Mouse (Mus musculus) lung, postnatal 25 days (tissue): ENCODE data around the gene Zbed6.
"Not testable (repeated sequence)": the region's sequence is repeated elsewhere in the genome, so short reads cannot be mapped to it uniquely, and the experiment has no call there.

ENCODE experiments used
- DNase-seq: peaks from one replicate; pipeline ENCODE4 v3.0.0; 2022; ENCODE audit warnings: low spot score

Zbed6 gene

DNA sequence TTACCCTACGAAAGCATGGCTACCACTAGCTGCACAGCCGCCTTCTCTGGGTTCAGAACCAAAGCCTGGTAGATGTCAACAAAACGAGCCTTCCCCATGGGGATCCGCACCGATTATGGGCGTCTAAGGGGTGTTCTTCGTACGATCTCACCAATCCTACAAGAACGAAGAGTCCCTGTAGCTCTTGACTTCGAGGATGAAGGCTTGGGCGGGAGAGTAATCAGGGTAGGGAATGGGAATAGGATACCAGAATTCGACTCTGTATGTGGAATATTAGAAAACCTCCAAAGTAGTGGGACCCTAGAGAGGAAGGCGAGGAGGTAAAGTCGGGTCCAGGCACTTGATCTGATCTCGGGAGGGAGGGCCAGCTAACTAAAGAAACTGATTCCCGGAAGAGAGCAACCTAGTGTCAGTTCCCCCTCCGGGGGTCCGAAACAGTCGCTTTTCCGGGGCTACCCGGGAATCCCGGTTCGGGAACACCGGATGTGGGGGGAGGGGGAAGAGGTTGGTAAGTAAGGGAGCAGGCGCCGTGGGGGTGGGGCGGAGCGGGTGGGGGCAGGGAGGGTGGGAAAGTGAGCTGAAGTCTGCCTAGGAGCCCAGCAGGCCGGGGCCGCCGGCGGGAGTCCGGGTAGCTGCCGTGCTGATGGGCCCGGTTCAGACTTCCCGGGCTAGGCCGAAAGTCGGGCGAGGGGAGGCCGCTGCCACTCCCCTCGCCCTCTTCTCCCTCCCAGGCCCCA lies at the start of gene Zbed6:
Gene Zbed6, minus strand, starts transcription at position 420 of the 737 bp plus-strand sequence.
- DNase-seq: peak; percentile 70

DNA sequence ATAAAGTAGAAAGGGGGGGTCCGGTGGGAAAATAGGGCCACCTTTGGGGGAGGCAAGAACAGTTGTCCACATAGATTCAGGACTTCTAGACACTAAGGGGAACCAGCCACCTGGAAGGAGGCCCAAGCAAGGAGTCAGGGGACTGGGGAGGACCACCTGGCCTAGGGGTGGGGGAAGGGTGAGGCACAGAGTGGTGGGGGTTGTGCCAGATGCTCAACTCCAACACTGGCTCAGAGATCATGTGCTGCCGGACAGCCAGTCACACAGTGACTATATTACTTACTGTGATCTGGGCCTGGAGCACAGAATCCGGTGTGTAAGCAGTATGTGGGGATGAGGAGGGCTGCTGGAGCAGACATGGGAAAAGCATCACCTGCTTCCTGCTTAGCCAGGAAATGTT lies 48.6 kb upstream of the Zbed6 start:
- DNase-seq: no peak

DNA sequence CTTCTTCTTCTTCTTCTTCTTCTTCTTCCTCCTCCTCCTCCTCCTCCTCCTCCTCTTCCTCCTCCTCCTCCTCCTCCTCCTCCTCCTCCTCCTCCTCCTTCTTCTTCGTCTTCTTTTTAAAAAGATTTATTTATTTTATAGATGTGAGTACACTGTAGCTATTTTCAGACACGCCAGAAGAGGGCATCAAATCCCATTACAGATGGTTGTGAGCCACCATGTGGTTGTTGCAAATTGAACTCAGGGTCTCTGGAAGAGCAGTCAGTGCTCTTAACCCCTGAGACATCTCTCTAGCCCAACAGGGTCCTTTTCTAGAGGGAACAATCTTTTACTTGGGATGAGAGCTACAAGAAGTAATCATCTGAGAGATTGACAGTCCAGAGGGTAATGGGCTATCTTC lies 41.1 kb upstream of the Zbed6 start:
- DNase-seq: peak; percentile 48

DNA sequence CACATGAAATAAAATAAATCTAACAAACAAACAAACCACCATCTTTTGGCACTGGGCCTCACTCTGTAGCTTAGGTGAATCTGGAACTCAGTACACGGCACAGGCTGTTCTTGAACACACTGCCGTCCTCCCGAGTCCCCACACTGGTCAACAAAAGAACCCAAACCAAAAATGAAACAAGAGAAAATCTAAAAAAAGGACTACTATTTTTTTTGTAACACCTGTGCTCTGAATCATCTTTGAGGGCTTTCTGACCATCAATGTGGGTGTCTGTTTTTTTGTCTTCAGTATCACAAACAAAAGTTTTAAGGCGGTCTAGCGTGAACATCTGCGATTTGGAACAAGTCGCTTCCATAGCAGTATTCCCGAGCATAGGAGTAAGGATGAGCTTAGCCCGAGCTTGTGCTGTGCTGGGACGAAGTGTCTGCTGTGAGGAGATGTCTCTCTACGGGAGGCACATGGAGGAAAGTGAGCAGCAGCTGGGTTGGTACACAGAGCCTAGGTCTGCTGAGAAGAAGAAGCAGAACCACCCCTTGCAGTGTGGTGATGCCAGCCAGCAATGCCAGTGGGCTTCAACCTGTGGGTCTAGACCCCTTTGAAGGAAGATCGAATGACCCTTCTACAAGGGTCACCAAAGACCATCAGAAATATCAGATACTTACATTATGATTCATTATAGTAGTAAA lies 37.4 kb upstream of the Zbed6 start:
- no peak for DNase-seq

- DNase-seq: peak; percentile 87
Measured at GRCm38 (mm10) chr1:133695901-133696300, 35.2 kb upstream of the Zbed6 start.

GRCm38 (mm10) chr1:133694876-133695275 lies 34.2 kb upstream of the Zbed6 start:
- peak; percentile 53 for DNase-seq

GRCm38 (mm10) chr1:133694301-133694700 lies 33.6 kb upstream of the Zbed6 start:
- DNase-seq: no peak

DNA sequence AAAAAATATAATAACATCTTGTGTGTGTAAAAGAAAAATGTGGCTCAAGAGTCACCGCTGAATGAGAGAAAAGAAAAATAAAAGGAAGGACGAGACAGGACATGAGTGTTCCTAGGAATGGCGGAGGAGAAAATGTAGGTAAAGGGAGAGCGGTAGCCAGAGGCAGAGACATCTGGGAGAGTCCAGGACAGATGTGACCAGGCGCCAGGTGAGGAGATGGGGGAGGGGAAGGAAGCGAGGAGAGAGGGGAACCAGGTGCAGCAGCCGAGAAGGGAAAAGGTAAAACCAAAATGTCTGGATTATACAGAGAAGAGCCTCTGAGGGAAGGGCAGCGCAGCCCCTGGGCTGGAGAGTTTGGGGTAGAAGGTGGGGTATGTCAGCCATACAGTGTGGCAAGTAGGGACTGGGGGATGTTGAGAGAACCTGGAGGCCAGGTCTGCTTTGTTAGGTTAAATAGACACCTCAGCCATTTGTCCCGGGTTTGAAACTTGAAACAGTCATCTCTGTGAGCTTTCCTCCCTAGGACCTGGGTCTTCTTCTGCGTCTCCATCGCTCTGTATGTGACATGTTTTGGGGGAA lies 32.9 kb upstream of the Zbed6 start:
- DNase-seq: no peak

GRCm38 (mm10) chr1:133692195-133692594 lies 31.5 kb upstream of the Zbed6 start:
- no peak for DNase-seq

DNA sequence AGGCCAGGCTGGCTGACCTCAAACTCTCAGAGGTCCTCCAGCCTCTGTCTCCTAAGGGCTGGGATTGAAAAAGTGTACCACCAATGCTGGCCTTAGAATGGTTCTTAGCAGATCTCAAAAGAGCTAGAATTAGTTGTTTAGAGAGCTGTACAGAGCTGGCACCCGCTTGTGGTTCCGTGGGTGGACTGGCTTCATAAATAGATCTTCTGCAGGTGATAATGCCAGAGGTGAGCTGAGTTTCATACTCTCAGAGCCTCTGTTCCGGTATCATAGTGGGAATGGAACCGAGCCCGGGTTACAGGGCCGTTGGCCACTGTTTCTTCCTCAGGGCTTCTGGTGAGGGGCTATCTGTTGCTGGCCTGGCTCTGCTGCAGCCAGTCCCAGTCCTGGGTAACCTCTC lies 30.4 kb upstream of the Zbed6 start:
- DNase-seq: no peak

DNA sequence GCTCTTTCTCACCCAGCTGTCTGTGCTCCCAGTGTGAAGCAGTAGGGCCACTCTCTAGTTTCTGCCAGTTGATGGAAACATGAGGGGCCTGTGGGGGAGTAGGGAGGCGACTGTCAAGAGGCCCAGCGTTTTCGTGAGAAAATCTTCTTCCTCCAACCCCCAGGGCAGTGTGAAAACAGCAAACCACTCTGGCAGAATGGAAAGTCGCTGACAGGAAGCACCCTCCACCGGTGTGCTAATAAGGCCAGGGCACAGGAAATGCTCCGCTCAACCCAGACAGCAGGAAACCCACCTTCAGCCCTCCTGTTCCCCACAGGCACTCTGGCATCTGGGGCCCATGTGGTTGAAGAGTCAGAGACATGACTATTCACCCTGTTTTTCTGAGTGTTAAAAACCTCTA lies 29.2 kb upstream of the Zbed6 start, which contains the start of gene Lax1:
Gene Lax1, minus strand, starts transcription at position 212 of the 400 bp plus-strand sequence.
- peak; percentile 49 for DNase-seq

- no peak for DNase-seq
Measured at GRCm38 (mm10) chr1:133688301-133688700, 27.6 kb upstream of the Zbed6 start.

- DNase-seq: peak; percentile 83
Measured at GRCm38 (mm10) chr1:133685749-133686519, 25.2 kb upstream of the Zbed6 start.

DNA sequence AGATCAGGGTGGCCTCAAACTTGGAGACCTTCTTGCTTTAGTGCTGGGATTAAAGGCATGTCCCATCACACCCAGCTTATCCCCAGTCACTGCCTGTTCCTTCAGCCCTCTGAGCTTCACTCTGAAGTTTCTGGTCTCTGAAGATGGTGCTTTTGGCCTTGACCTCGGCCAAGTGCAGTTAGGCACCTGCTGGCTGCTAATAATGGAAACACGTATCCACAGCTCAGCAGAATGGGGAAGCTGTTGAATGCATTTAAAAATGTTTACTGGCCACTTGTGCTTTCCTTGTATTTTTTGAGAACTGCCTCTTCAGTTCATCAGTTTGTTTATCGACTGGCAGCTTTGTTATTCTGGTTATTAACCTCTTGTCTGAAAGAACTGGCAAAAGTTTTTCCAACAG lies 11.1 kb upstream of the Zbed6 start:
- no peak for DNase-seq

- DNase-seq: no peak
Measured at GRCm38 (mm10) chr1:133671266-133671665, 10.6 kb upstream of the Zbed6 start.

- DNase-seq: no peak
Measured at GRCm38 (mm10) chr1:133670776-133671175, 10.1 kb upstream of the Zbed6 start.

DNA sequence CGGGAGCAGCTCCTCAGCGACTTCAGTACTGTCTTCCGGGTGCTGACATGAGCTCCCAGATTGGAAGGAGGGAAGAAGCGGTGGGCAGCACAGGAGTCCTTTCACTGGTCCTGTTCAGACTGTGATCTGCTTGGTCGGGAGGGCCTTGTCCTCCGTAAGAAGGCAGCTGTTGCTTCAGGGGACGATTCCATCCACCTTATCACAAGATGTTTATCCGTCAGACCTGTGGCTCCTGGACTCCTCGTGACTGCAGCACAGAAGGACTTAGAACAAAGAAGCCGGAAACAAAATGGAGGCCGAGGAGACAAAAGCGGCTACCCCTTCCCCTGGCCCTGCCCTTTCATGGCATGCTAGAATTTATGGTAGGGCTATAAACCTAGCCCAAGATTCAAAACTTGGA lies 9.5 kb upstream of the Zbed6 start:
- DNase-seq: no peak

GRCm38 (mm10) chr1:133668618-133669017 lies 7.9 kb upstream of the Zbed6 start:
- DNase-seq: no peak

DNA sequence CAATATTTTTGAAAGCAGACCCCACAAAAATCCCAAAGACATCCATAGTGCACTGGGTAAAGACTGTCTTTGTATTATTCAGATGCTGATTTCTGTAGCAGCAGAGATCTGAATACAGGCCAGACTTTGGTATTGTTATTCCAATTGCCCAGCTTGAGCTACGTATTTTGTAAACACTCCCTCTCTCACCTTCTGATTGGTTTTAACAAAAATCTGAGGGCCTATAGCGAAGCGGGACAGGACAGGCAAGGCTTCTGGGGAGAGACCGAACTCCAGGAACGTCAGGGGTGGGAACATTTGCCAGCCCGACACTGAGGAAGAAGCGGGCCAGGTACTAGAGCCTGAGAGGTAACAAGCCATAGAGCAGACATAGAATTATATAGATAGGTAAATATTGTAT lies 7.0 kb upstream of the Zbed6 start:
- no peak for DNase-seq

- not testable (repeated sequence) for DNase-seq
Measured at GRCm38 (mm10) chr1:133665713-133666112, 5.0 kb upstream of the Zbed6 start.

- DNase-seq: no peak
Measured at GRCm38 (mm10) chr1:133664203-133664970, 3.7 kb upstream of the Zbed6 start.

DNA sequence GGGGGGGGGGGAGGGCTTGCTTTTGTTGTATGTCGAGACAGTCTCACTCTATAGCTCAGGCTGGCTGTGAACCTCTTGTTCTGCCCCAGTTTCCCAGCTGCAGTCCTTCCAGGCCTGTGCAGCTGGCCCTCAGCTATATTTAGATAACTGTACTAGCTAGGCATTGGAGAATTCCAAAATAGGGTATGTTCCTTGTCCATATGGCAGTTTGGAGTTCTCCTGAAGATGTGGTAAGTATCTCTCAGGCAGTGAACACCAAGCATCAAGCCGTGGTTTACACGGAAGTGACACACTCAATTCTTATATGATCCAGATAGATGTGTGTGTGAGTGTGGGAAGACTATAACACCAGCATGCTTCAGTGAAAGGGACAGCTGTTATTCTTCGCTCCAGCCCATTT lies 2.7 kb upstream of the Zbed6 start:
- no peak for DNase-seq
